Mouse (Mus musculus): ENCODE results near the gene Lif.

Lif gene

GRCm38 (mm10) chr11:4231435-4231834 lies 25.9 kb upstream of the Lif start:
- DNase-seq, result no peak

GRCm38 (mm10) chr11:4232644-4233043 lies 24.7 kb upstream of the Lif start:
- DNase-seq, result no peak

GRCm38 (mm10) chr11:4235052-4235655 lies 22.2 kb upstream of the Lif start:
- DNase-seq, result no peak

- peak in 1 of 2 experiments; percentile 26 for DNase-seq
Measured at GRCm38 (mm10) chr11:4235665-4236545, 21.5 kb upstream of the Lif start, which contains the start of gene Osm. Gene Osm, plus strand, starts transcription at chr11:4236420.

- no peak for DNase-seq
Measured at GRCm38 (mm10) chr11:4236546-4237067, 20.8 kb upstream of the Lif start.

GRCm38 (mm10) chr11:4237389-4237912 lies 19.9 kb upstream of the Lif start:
- peak in 1 of 2 experiments; percentile 40 for DNase-seq

GRCm38 (mm10) chr11:4238167-4238566 lies 19.2 kb upstream of the Lif start:
- no peak for DNase-seq

GRCm38 (mm10) chr11:4239691-4240090 lies 17.7 kb upstream of the Lif start:
- no peak for DNase-seq

- no peak for DNase-seq
Measured at GRCm38 (mm10) chr11:4240151-4240550, 17.2 kb upstream of the Lif start.

- DNase-seq, result no peak
Measured at GRCm38 (mm10) chr11:4241180-4241579, 16.2 kb upstream of the Lif start.

- no peak for DNase-seq
Measured at GRCm38 (mm10) chr11:4246126-4246525, 11.2 kb upstream of the Lif start.

- DNase-seq, result no peak
Measured at GRCm38 (mm10) chr11:4246623-4247022, 10.7 kb upstream of the Lif start.

- no peak for DNase-seq
Measured at GRCm38 (mm10) chr11:4247201-4247959, 10.0 kb upstream of the Lif start.

- no peak for DNase-seq
Measured at GRCm38 (mm10) chr11:4249151-4249550, 8.2 kb upstream of the Lif start.

GRCm38 (mm10) chr11:4250290-4250689 lies 7.1 kb upstream of the Lif start:
- no peak for DNase-seq

GRCm38 (mm10) chr11:4251376-4251775 lies 6.0 kb upstream of the Lif start:
- DNase-seq, result no peak

- no peak for DNase-seq
Measured at GRCm38 (mm10) chr11:4252886-4253285, 4.5 kb upstream of the Lif start.

GRCm38 (mm10) chr11:4257756-4258155 lies 399 bp downstream of the Lif start:
- peak; percentile 77 to 88 for DNase-seq

- peak; percentile 75 to 90 for DNase-seq
Measured at GRCm38 (mm10) chr11:4258657-4259082, 1.3 kb downstream of the Lif start.

GRCm38 (mm10) chr11:4260463-4261187 lies 3.3 kb downstream of the Lif start:
- peak; percentile 72 to 74 for DNase-seq

GRCm38 (mm10) chr11:4261188-4261494 lies 3.8 kb downstream of the Lif start:
- DNase-seq, result peak; percentile 34 to 80

- DNase-seq, result peak; percentile 45 to 60
Measured at GRCm38 (mm10) chr11:4261969-4262368, 4.6 kb downstream of the Lif start.

Data from kidney, postnatal 36 days (tissue).